Mouse (Mus musculus) gastrocnemius, postnatal 4 days (tissue): ENCODE data around the gene Rnf31. TPM values are rescaled to one million over a fixed set of nuclear protein-coding genes. Genes with fewer than 3 reads are reported as not detected.

ENCODE experiments used
- DNase-seq, 2 experiments: peaks; one replicate each; pipeline ENCODE4 v3.0.0; 2021 to 2022; ENCODE audit warnings: low spot score in 2 of 2, mixed read lengths in 2 of 2
- total RNA-seq, 2 experiments: library from RNA; stranded (reverse); gene quantifications; 2 replicates each; pipeline ENCODE4 v1.2.3; 2021

Gene Rnf31
- total RNA-seq, 2 experiments from 2014 or later = 21.2 to 22.4 TPM

GRCm38 (mm10) chr14:55644261-55644888 is 52.9 kb downstream of the Rnf31 start:
- no peak for DNase-seq

DNA sequence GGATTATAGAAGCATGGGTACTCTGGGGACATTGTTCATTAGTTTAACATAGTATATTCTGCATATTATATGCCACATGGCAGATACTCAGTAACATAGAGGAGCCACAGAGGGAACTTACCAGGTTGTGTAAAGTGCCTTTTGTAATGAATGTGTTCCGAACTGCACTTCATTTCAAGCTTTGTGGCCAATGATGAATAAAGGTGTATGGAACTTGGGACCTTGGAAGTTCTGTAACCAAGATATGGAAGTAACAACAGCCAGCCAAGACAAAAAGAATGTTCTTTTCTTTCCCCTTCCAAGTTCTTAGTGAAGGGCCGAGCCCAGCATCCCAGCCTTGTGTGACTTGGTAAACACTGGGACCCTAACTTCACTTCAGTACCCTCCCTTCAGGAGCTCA is 58.4 kb downstream of the Rnf31 start, which contains the start of gene Tssk4:
Gene Tssk4 (plus strand): TSS at position 301 of the 400 bp plus-strand sequence.
- no peak for DNase-seq

DNA sequence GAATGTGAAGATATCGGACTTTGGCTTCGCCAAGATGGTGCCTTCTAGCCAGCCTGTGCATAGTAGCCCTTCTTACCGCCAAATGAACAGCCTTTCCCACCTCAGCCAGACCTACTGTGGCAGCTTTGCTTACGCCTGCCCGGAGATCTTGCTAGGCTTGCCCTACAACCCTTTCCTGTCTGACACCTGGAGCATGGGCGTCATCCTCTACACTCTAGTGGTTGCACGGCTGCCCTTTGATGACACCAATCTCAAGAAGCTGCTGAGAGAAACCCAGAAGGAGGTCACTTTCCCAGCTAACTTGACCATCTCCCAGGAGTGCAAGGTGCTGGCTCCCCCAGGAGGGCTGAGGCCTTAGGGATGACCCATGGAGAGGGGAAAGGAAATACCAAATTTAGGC is 60.0 kb downstream of the Rnf31 start:
- DNase-seq = no peak

Other genes with a start within 250 kb of the Rnf31 start
- 10 to 100 TPM; 23.7 to 28.5 TPM for gene Dhrs4, start 113.0 kb upstream of the Rnf31 start, total RNA-seq
- gene Carmil3, start 101.1 kb upstream of the Rnf31 start, total RNA-seq = 1 to 10 TPM; 3.2 to 4.4 TPM
- gene Cpne6, start 81.3 kb upstream of the Rnf31 start, total RNA-seq = not detected
- not detected for gene Nrl, start 66.7 kb upstream of the Rnf31 start, total RNA-seq
- 10 to 100 TPM; 21.6 to 21.8 TPM for gene Pck2, start 51.4 kb upstream of the Rnf31 start, total RNA-seq
- gene Dcaf11, start 31.7 kb upstream of the Rnf31 start, total RNA-seq = 10 to 100 TPM; 44.5 to 54.3 TPM
- 1 to 10 TPM in 1 of 2 experiments, not detected in 1; 1.4 TPM for gene A730061H03Rik, start 31.3 kb upstream of the Rnf31 start, total RNA-seq
- 100 to 1,000 TPM; 294 to 332 TPM for gene Fitm1, start 16.1 kb upstream of the Rnf31 start, total RNA-seq
- gene Psme1, start 13.6 kb upstream of the Rnf31 start, total RNA-seq = 10 to 100 TPM; 82.0 to 88.4 TPM
- gene Emc9, start 6.4 kb upstream of the Rnf31 start, total RNA-seq = 10 to 100 TPM; 49.1 to 53.6 TPM
- gene Psme2, start 595 bp upstream of the Rnf31 start, total RNA-seq = 100 to 1,000 TPM; 124 to 153 TPM
- gene Irf9, start 11.9 kb downstream of the Rnf31 start, total RNA-seq = 1 to 10 TPM; 7.0 to 9.0 TPM
- gene Rec8, start 26.3 kb downstream of the Rnf31 start, total RNA-seq = 1 to 10 TPM; 2.7 to 3.2 TPM
- gene Ipo4, start 44.2 kb downstream of the Rnf31 start, total RNA-seq = 100 to 1,000 TPM in 1 of 2 experiments, 10 to 100 TPM in 1; 97.6 to 104 TPM
- 1 to 10 TPM; 1.7 to 2.4 TPM for gene Gm49378, start 46.2 kb downstream of the Rnf31 start, total RNA-seq
- gene Tm9sf1, start 52.1 kb downstream of the Rnf31 start, total RNA-seq = 10 to 100 TPM; 46.8 to 47.8 TPM
- 1 to 10 TPM; 1.4 to 2.0 TPM for gene Tssk4, start 58.5 kb downstream of the Rnf31 start, total RNA-seq
- gene Mdp1, start 68.8 kb downstream of the Rnf31 start, total RNA-seq = 10 to 100 TPM; 27.2 to 27.5 TPM
- gene Gmpr2, start 80.2 kb downstream of the Rnf31 start, total RNA-seq = 10 to 100 TPM; 12.7 to 13.9 TPM
- gene Nedd8, start 80.4 kb downstream of the Rnf31 start, total RNA-seq = 100 to 1,000 TPM; 257 to 278 TPM
- gene Tinf2, start 90.1 kb downstream of the Rnf31 start, total RNA-seq = 10 to 100 TPM; 21.6 to 21.7 TPM
- gene Tgm1, start 122.2 kb downstream of the Rnf31 start, total RNA-seq = under 1 TPM; 0.39 to 0.49 TPM
- gene Rabggta, start 130.6 kb downstream of the Rnf31 start, total RNA-seq = 10 to 100 TPM; 10.9 to 12.8 TPM
- 10 to 100 TPM; 40.1 to 41.3 TPM for gene Dhrs1, start 154.0 kb downstream of the Rnf31 start, total RNA-seq
- 10 to 100 TPM; 16.9 to 18.5 TPM for gene Nop9, start 154.0 kb downstream of the Rnf31 start, total RNA-seq
- under 1 TPM in 1 of 2 experiments, not detected in 1; 0.36 TPM for gene Cideb, start 166.8 kb downstream of the Rnf31 start, total RNA-seq
- gene Ltb4r2, start 169.7 kb downstream of the Rnf31 start, total RNA-seq = under 1 TPM; 0.13 to 0.20 TPM
- under 1 TPM; 0.49 to 0.64 TPM for gene Ltb4r1, start 174.3 kb downstream of the Rnf31 start, total RNA-seq
- 10 to 100 TPM in 1 of 2 experiments, 1 to 10 TPM in 1; 9.2 to 11.3 TPM for gene Adcy4, start 192.4 kb downstream of the Rnf31 start, total RNA-seq
- 10 to 100 TPM in 1 of 2 experiments, 1 to 10 TPM in 1; 9.4 to 10.7 TPM for gene Ripk3, start 197.2 kb downstream of the Rnf31 start, total RNA-seq
- 10 to 100 TPM; 23.0 to 26.0 TPM for gene Nfatc4, start 231.4 kb downstream of the Rnf31 start, total RNA-seq